Mouse (Mus musculus) ES-Bruce4 (cell line): Measurements from ENCODE around the gene Elavl1.

ENCODE experiments used
- CTCF ChIP-seq: IDR thresholded peaks from one replicate; pipeline ENCODE4 v1.8.1; 2011; ENCODE audit warnings: low read depth, low read length
- EP300 ChIP-seq: IDR thresholded peaks from 2 replicates; pipeline ENCODE4 v1.6.1; 2011; ENCODE audit warnings: low read depth, low read length; ENCODE audit not compliant: insufficient read depth
- POLR2A ChIP-seq: IDR thresholded peaks from one replicate; pipeline ENCODE4 v1.8.1; 2011; ENCODE audit warnings: low read length; ENCODE audit not compliant: insufficient read depth

DNA sequence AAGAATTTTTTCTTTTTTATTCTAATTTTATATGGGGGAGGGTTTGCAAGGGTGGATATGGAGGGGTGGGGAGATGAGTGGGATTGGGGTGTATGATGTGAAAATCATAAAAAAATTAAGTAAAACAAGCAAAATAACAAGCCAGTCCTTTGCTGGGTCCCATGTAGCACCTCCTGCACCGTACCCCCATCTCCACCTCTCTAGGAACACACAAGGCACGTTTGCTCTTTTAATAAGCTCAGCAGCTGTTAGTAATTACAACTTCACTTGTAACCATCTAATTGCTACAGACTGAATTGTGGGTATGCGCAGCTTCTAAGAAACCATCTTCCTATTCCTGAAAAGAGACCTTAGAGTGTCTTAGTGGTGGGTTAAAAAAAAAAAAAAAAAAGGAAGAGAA lies 15.0 kb upstream of the Elavl1 start:
- no peak for TF ChIP-seq POLR2A
- TF ChIP-seq CTCF, result no peak
- no peak for TF ChIP-seq EP300
